Mouse (Mus musculus) MEL (cell line): ENCODE measurements around the gene Slc39a11. TPM values are rescaled to one million over a fixed set of nuclear protein-coding genes. Genes with fewer than 3 reads are reported as not detected.

Experiments
- DNase-seq: peaks from one replicate; pipeline ENCODE4 v3.0.0; 2011; ENCODE audit warnings: low read depth, low spot score
- H3K27ac ChIP-seq: 2 replicates; pipeline ENCODE4 v1.5.1; 2012; ENCODE audit warnings: low read depth, mild to moderate bottlenecking, control low read depth, low read length, moderate library complexity; ENCODE audit not compliant: control insufficient read depth
- H3K27me3 ChIP-seq, 2 experiments: fragments of 150-350 bp in 1 of 2; sonication (generic) in 1 of 2; 2 replicates each; pipeline ENCODE4 v1.6.1; 2012; ENCODE audit warnings: low read length in 2 of 2, mild to moderate bottlenecking in 2 of 2, improper control_type of control experiment in 1 of 2, moderate library complexity in 1 of 2; ENCODE audit not compliant: insufficient read depth in 2 of 2, control insufficient read depth in 1 of 2
- H3K36me3 ChIP-seq, 2 experiments: 2 replicates each; pipeline ENCODE4 v1.6.1; 2012 to 2014; ENCODE audit warnings: low read length in 2 of 2, improper control_type of control experiment in 1 of 2, inconsistent platforms in 1 of 2, mild to moderate bottlenecking in 1 of 2; ENCODE audit not compliant: insufficient read depth in 2 of 2, control insufficient read depth in 1 of 2
- H3K4me1 ChIP-seq, 2 experiments: fragments of 150-350 bp in 1 of 2; sonication (generic) in 1 of 2; 2 replicates each; pipeline ENCODE4 v1.6.1; 2012; ENCODE audit warnings: low read length in 2 of 2, improper control_type of control experiment in 1 of 2, mild to moderate bottlenecking in 1 of 2; ENCODE audit not compliant: insufficient read depth in 2 of 2, control insufficient read depth in 1 of 2
- H3K4me3 ChIP-seq, 2 experiments: fragments of 150-350 bp in 1 of 2; sonication (generic) in 1 of 2; 2 replicates each; pipeline ENCODE4 v1.5.1; 2012; ENCODE audit warnings: low read depth in 2 of 2, low read length in 2 of 2, mild to moderate bottlenecking in 2 of 2, moderate library complexity in 2 of 2, control low read depth in 1 of 2, improper control_type of control experiment in 1 of 2; ENCODE audit not compliant: control insufficient read depth in 1 of 2, insufficient read depth in 1 of 2
- H3K79me2 ChIP-seq: 2 replicates; pipeline ENCODE4 v1.6.1; 2012; ENCODE audit warnings: mild to moderate bottlenecking, low read length, moderate library complexity; ENCODE audit not compliant: control insufficient read depth, poor library complexity, insufficient read depth
- H3K9ac ChIP-seq: 2 replicates; pipeline ENCODE4 v1.6.1; 2012; ENCODE audit warnings: low read depth, mild to moderate bottlenecking, control low read depth, low read length, moderate library complexity; ENCODE audit not compliant: control insufficient read depth, poor library complexity, severe bottlenecking
- H3K9me3 ChIP-seq: fragments of 150-350 bp; sonication (generic); replicated peaks from 2 replicates; pipeline ENCODE4 v1.6.1; 2012; ENCODE audit warnings: mild to moderate bottlenecking, low read length, improper control_type of control experiment, moderate library complexity; ENCODE audit not compliant: insufficient read depth
- CTCF ChIP-seq, 3 experiments: IDR thresholded peaks in 2 of 3; conservative IDR thresholded peaks in 1 of 3; 2 replicates each; pipeline ENCODE4 v1.5.1; 2011 to 2012; ENCODE audit warnings: low read length in 3 of 3, low read depth in 2 of 3, mild to moderate bottlenecking in 2 of 3, improper control_type of control experiment in 1 of 3, inconsistent platforms in 1 of 3, mixed read lengths in 1 of 3, moderate library complexity in 1 of 3; ENCODE audit not compliant: control insufficient read depth in 1 of 3, insufficient read depth in 1 of 3, poor library complexity in 1 of 3, severe bottlenecking in 1 of 3
- ELF1 ChIP-seq: IDR thresholded peaks from 2 replicates; pipeline ENCODE4 v1.6.1; 2014; ENCODE audit warnings: low read depth, mild to moderate bottlenecking, inconsistent platforms, low read length, improper control_type of control experiment, moderate library complexity
- EP300 ChIP-seq, 2 experiments: IDR thresholded peaks; 2 replicates each; pipeline ENCODE4 v1.6.1; 2011; ENCODE audit warnings: improper control_type of control experiment in 2 of 2, low read length in 2 of 2, low read depth in 1 of 2, mild to moderate bottlenecking in 1 of 2
- ETS1 ChIP-seq: IDR thresholded peaks from 2 replicates; pipeline ENCODE4 v1.6.1; 2012; ENCODE audit warnings: low read depth, mild to moderate bottlenecking, inconsistent platforms, low read length, improper control_type of control experiment, moderate library complexity
- GABPA ChIP-seq: IDR thresholded peaks from 2 replicates; pipeline ENCODE4 v1.6.1; 2012; ENCODE audit warnings: low read depth, mild to moderate bottlenecking, inconsistent platforms, low read length, improper control_type of control experiment, moderate library complexity
- GATA1 ChIP-seq: IDR thresholded peaks from 2 replicates; pipeline ENCODE4 v1.6.1; 2011; ENCODE audit warnings: low read depth, low read length, improper control_type of control experiment
- HCFC1 ChIP-seq: IDR thresholded peaks from 2 replicates; pipeline ENCODE4 v1.6.1; 2012; ENCODE audit warnings: low read depth, mild to moderate bottlenecking, inconsistent platforms, low read length, improper control_type of control experiment, moderate library complexity
- MAFK ChIP-seq: IDR thresholded peaks from 2 replicates; pipeline ENCODE4 v1.6.1; 2011; ENCODE audit warnings: low read depth, mild to moderate bottlenecking, low read length, improper control_type of control experiment, borderline replicate concordance
- MAX ChIP-seq: IDR thresholded peaks from 2 replicates; pipeline ENCODE4 v1.6.1; 2011; ENCODE audit warnings: low read length, improper control_type of control experiment
- MAZ ChIP-seq: IDR thresholded peaks from 2 replicates; pipeline ENCODE4 v1.6.1; 2012; ENCODE audit warnings: low read depth, mild to moderate bottlenecking, inconsistent platforms, low read length, improper control_type of control experiment
- MXI1 ChIP-seq: IDR thresholded peaks from 2 replicates; pipeline ENCODE4 v1.6.1; 2011; ENCODE audit warnings: mild to moderate bottlenecking, low read depth, low read length, improper control_type of control experiment
- MYB ChIP-seq: IDR thresholded peaks from 2 replicates; pipeline ENCODE4 v1.6.1; 2011; ENCODE audit warnings: mild to moderate bottlenecking, low read depth, low read length, improper control_type of control experiment
- NELFE ChIP-seq: IDR thresholded peaks from 2 replicates; pipeline ENCODE4 v1.6.1; 2011; ENCODE audit warnings: low read depth, low read length, improper control_type of control experiment
- NRF1 ChIP-seq: IDR thresholded peaks from 2 replicates; pipeline ENCODE4 v1.6.1; 2014; ENCODE audit warnings: low read depth, mild to moderate bottlenecking, inconsistent platforms, low read length, improper control_type of control experiment, moderate library complexity; ENCODE audit not compliant: poor library complexity, insufficient read depth, severe bottlenecking
- POLR2A ChIP-seq, 2 experiments: IDR thresholded peaks; 2 replicates each; pipeline ENCODE4 v1.6.1; 2011 to 2012; ENCODE audit warnings: low read length in 2 of 2, mild to moderate bottlenecking in 2 of 2, control low read depth in 1 of 2, improper control_type of control experiment in 1 of 2, low read depth in 1 of 2, moderate library complexity in 1 of 2; ENCODE audit not compliant: control insufficient read depth in 1 of 2, insufficient read depth in 1 of 2, poor library complexity in 1 of 2
- POLR2AphosphoS5 ChIP-seq: IDR thresholded peaks from 2 replicates; pipeline ENCODE4 v1.6.1; 2012; ENCODE audit warnings: low read depth, borderline replicate concordance, mild to moderate bottlenecking, inconsistent platforms, low read length, moderate library complexity, mixed read lengths
- RAD21 ChIP-seq: IDR thresholded peaks from 2 replicates; pipeline ENCODE4 v1.6.1; 2011; ENCODE audit warnings: mild to moderate bottlenecking, low read depth, low read length, improper control_type of control experiment
- RCOR1 ChIP-seq: IDR thresholded peaks from 2 replicates; pipeline ENCODE4 v1.6.1; 2012; ENCODE audit warnings: low read depth, mild to moderate bottlenecking, inconsistent platforms, low read length, improper control_type of control experiment
- SIN3A ChIP-seq: IDR thresholded peaks from 2 replicates; pipeline ENCODE4 v1.6.1; 2012; ENCODE audit warnings: low read length, improper control_type of control experiment, inconsistent platforms
- SMC3 ChIP-seq: IDR thresholded peaks from 2 replicates; pipeline ENCODE4 v1.6.1; 2011; ENCODE audit warnings: low read depth, low read length, improper control_type of control experiment
- TAL1 ChIP-seq: IDR thresholded peaks from 2 replicates; pipeline ENCODE4 v1.6.1; 2012; ENCODE audit warnings: mild to moderate bottlenecking, inconsistent platforms, low read length, moderate library complexity, mixed read lengths
- TCF12 ChIP-seq: IDR thresholded peaks from 2 replicates; pipeline ENCODE4 v1.6.1; 2014; ENCODE audit warnings: low read depth, mild to moderate bottlenecking, inconsistent platforms, low read length, improper control_type of control experiment, moderate library complexity
- USF1 ChIP-seq: IDR thresholded peaks from 2 replicates; pipeline ENCODE4 v1.6.1; 2014; ENCODE audit warnings: low read depth, mild to moderate bottlenecking, inconsistent platforms, low read length, improper control_type of control experiment, moderate library complexity
- ZKSCAN1 ChIP-seq: IDR thresholded peaks from 2 replicates; pipeline ENCODE4 v1.6.1; 2012; ENCODE audit warnings: low read depth, mild to moderate bottlenecking, inconsistent platforms, low read length, improper control_type of control experiment, moderate library complexity
- ZNF384 ChIP-seq: IDR thresholded peaks from 2 replicates; pipeline ENCODE4 v1.6.1; 2012; ENCODE audit warnings: low read depth, mild to moderate bottlenecking, inconsistent platforms, low read length, improper control_type of control experiment
- polyA plus RNA-seq, 2 experiments: library from polyadenylated mRNA; stranded (reverse) in 1 of 2; unstranded in 1 of 2; fragments of >175 nt in 1 of 2; fragments of >200 nt in 1 of 2; gene quantifications; 2 replicates each; pipeline versions ENCODE4 v1.2.1 to v1.2.4; 2012; ENCODE audit warnings: low replicate concordance in 2 of 2, low read depth in 1 of 2; ENCODE audit not compliant: insufficient read length in 2 of 2, insufficient read depth in 1 of 2, missing spikeins in 1 of 2
- total RNA-seq: library from RNA; depleted of rRNA; stranded (reverse); fragments of 300-350 nt; gene quantifications from 2 replicates; pipeline ENCODE4 v1.2.3, GENCODE M21; 2012

The Slc39a11 gene
- total and polyA plus RNA-seq, 3 experiments, result 34.2 to 45.6 TPM; not detected in 1

GRCm38 (mm10) chr11:113382674-113383571, 267.0 kb downstream of the Slc39a11 start:
- H3K79me2 ChIP-seq, result no peaks in the 10 kb centered on the region
- no peaks in the 10 kb centered on the region for H3K27me3 ChIP-seq
- H3K9ac ChIP-seq, result no peak overlapping the region
- no peak overlapping the region for H3K4me3 ChIP-seq
- H3K9me3 ChIP-seq, result no peaks in the 10 kb centered on the region
- H3K36me3 ChIP-seq, result no peaks in the 10 kb centered on the region
- DNase-seq, result no peak
- TF ChIP-seq GATA1 (no peak), HCFC1 (no peak), POLR2A (IDR thresholded peaks at IDR 0.05; ENCODE audit: control insufficient read depth in 1 of 2, insufficient read depth in 1 of 2, low read depth in 1 of 2, low read length in 2 of 2, poor library complexity in 1 of 2) (no peak), NELFE (no peak), USF1 (no peak), RCOR1 (no peak), GABPA (no peak), MYB (no peak), SMC3 (no peak), TCF12 (no peak), CTCF (IDR thresholded peaks at IDR 0.05 in 2 of 3, conservative IDR thresholded peaks at IDR 0.05 in 1 of 3; ENCODE audit: control insufficient read depth in 1 of 3, insufficient read depth in 1 of 3, low read depth in 2 of 3, low read length in 3 of 3, poor library complexity in 1 of 3, severe bottlenecking in 1 of 3) (no peak), MAFK (no peak), RAD21 (no peak), ELF1 (no peak), MAZ (no peak)
- H3K27ac ChIP-seq, result no peak overlapping the region
- H3K4me1 ChIP-seq, result no peaks in the 10 kb centered on the region

DNA sequence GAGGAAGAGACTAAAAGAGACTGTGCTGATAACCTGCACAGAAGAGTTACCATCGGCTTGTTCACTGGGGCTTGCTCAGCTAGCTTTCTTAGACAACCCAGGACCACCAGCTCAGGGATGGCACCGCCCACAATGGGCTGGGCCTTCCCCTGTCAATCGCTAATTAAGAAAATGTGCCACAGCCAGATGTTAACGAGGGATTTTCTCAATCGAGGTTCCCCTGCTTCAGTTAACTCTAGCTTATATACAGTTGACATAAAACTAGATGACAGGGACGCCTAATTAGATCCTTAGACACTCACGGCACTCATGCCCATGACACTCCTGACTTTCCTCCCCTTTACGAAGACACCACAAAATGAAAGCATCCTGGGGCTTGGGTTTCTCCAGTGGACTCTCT, 268.3 kb downstream of the Slc39a11 start:
- no peak overlapping the region for H3K9ac ChIP-seq
- TF ChIP-seq EP300 (IDR thresholded peaks at IDR 0.05; ENCODE audit: low read depth in 1 of 2, low read length in 2 of 2), result no peak
- no peak for TF ChIP-seq NRF1
- no peak for TF ChIP-seq MXI1
- TF ChIP-seq POLR2AphosphoS5, result no peak
- no peak for TF ChIP-seq ELF1
- TF ChIP-seq TCF12, result no peak
- no peak for TF ChIP-seq ZNF384
- no peak for TF ChIP-seq MAX
- no peak for TF ChIP-seq ETS1
- TF ChIP-seq TAL1, result no peak
- TF ChIP-seq MAZ, result no peak
- no peak for TF ChIP-seq SIN3A
- no peak for TF ChIP-seq ZKSCAN1
- no peak for TF ChIP-seq RAD21
- no peak for DNase-seq
- H3K36me3 ChIP-seq, result no peaks in the 10 kb centered on the region
- H3K4me1 ChIP-seq, result no peaks in the 10 kb centered on the region
- no peaks in the 10 kb centered on the region for H3K27me3 ChIP-seq
- no peak overlapping the region for H3K4me3 ChIP-seq
- H3K27ac ChIP-seq, result no peak overlapping the region
- no peaks in the 10 kb centered on the region for H3K9me3 ChIP-seq
- H3K79me2 ChIP-seq, result no peaks in the 10 kb centered on the region
